Comparison of ENCODE assay signal across 34 mouse cellular contexts in the genomic region with DNA sequence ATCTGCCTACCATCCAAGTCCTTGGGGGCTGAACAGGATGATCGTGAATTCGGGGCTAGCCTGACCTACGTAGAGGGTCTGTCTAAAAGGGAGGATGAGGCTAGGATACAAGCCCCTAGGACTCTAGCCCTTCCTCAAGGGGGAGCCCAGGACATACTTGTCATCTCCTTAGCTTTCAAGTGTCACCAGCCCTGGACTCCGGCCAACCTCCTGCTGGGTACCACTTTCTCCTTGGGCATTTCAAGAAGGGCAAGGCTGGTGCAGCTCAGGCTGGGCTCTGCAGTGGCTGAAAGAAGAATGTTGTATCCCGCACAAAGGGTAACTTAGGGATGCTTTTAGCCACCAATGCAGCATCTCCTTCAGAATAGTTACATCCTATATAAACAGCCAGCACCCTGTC.
"Had no signal": no experiment of that assay in that cellular context is flagged by ENCODE, and none has a peak within 500 bp of the region (broad histone marks: within the 10 kb centered on the region; RNA-seq: fewer than 3 reads in every experiment).

No protein-coding gene starts in this region.

- H3K27me3 ChIP-seq: heart, embryonic 12.5 days; heart, embryonic 13.5 days; heart, embryonic 15.5 days; hindbrain, embryonic 12.5 days; hindbrain, embryonic 13.5 days; hindbrain, embryonic 15.5 days; intestine, embryonic 15.5 days; kidney, embryonic 15.5 days had no signal

- H3K36me3 ChIP-seq: heart, embryonic 15.5 days; hindbrain, embryonic 12.5 days; hindbrain, embryonic 13.5 days; hindbrain, embryonic 15.5 days; intestine, embryonic 15.5 days; kidney, embryonic 15.5 days had no signal

- H3K27ac ChIP-seq: heart, embryonic 15.5 days; hindbrain, embryonic 10.5 days; hindbrain, embryonic 12.5 days; hindbrain, embryonic 13.5 days; hindbrain, embryonic 14.5 days; hindbrain, embryonic 15.5 days; hindbrain, postnatal 0 days; intestine, embryonic 15.5 days; kidney, embryonic 15.5 days; kidney, postnatal 0 days; layer of hippocampus, adult 2 months; left cerebral cortex, adult 2 months had no signal

- ATAC-seq: hindbrain, embryonic 16.5 days; hindbrain, postnatal 0 days; inflammation-experienced regulatory T-cells, adult 6 months; intestine, embryonic 15.5 days; intestine, embryonic 16.5 days; intestine, postnatal 0 days had no signal

- DNase-seq: heart, postnatal 10 days; heart, postnatal 14 days; heart, postnatal 36 days; heart, postnatal 4 days; kidney, adult 11 months; kidney, adult 18-20 months; kidney, adult 2 months; kidney, adult 8-10 months; kidney, adult 9 months; kidney, postnatal 10 days; kidney, postnatal 14 days; kidney, postnatal 25 days; kidney, postnatal 36 days; kidney, postnatal 4 days; layer of hippocampus, adult 9-11 months; layer of hippocampus, postnatal 36 days had no signal

- H3K9me3 ChIP-seq: heart, embryonic 12.5 days; heart, embryonic 13.5 days; heart, embryonic 15.5 days; hindbrain, embryonic 10.5 days; hindbrain, embryonic 12.5 days; hindbrain, embryonic 13.5 days; hindbrain, embryonic 15.5 days; intestine, embryonic 15.5 days; kidney, embryonic 15.5 days had no signal

- H3K4me3 ChIP-seq: heart, embryonic 12.5 days; heart, embryonic 13.5 days; heart, embryonic 15.5 days; hindbrain, embryonic 10.5 days; hindbrain, embryonic 12.5 days; hindbrain, embryonic 13.5 days; hindbrain, embryonic 15.5 days; intestine, embryonic 15.5 days; kidney, embryonic 15.5 days; layer of hippocampus, adult 2 months; left cerebral cortex, adult 2 months had no signal
